Mouse (Mus musculus) liver, embryonic 16.5 days (tissue): ENCODE results near the gene Plekhh2. TPM values are rescaled to one million over a fixed set of nuclear protein-coding genes. Genes with fewer than 3 reads are reported as not detected.

Experiments used
- ATAC-seq: fragments of 200-750 bp; cut with Nextera tagmentation; 2 replicates; pipeline ENCODE4 v1.8.0; 2017; ENCODE audit warnings: low read depth, mild to moderate bottlenecking, moderate number of reproducible peaks, moderate library complexity
- H3K27ac ChIP-seq: fragments of 300-500 bp; sonication (generic); 2 replicates; pipeline ENCODE4 v1.5.1; 2014; ENCODE audit warnings: mild to moderate bottlenecking, low read length
- H3K27me3 ChIP-seq: fragments of 300-500 bp; sonication (generic); 2 replicates; pipeline ENCODE4 v1.6.1; 2014; ENCODE audit warnings: low read depth, low read length, mixed read lengths; ENCODE audit not compliant: control insufficient read depth, insufficient read depth
- H3K36me3 ChIP-seq: fragments of 300-500 bp; sonication (generic); 2 replicates; pipeline ENCODE4 v1.6.1; 2014; ENCODE audit warnings: mild to moderate bottlenecking; ENCODE audit not compliant: control insufficient read depth, insufficient read depth
- H3K4me1 ChIP-seq: fragments of 300-500 bp; sonication (generic); 2 replicates; pipeline ENCODE4 v1.6.1; 2014; ENCODE audit warnings: low read depth, low read length, mixed read lengths; ENCODE audit not compliant: control insufficient read depth
- H3K4me2 ChIP-seq: fragments of 300-500 bp; sonication (generic); 2 replicates; pipeline ENCODE4 v1.6.1; 2014; ENCODE audit warnings: low read depth, low read length, mixed read lengths
- H3K4me3 ChIP-seq: fragments of 300-500 bp; sonication (generic); 2 replicates; pipeline ENCODE4 v1.5.1; 2014; ENCODE audit warnings: low read depth, mild to moderate bottlenecking, low read length
- H3K9ac ChIP-seq: fragments of 300-500 bp; sonication (generic); 2 replicates; pipeline ENCODE4 v1.6.1; 2014; ENCODE audit warnings: low read depth, low read length
- H3K9me3 ChIP-seq: fragments of 300-500 bp; sonication (generic); replicated peaks from 2 replicates; pipeline ENCODE4 v1.6.1; 2016; ENCODE audit warnings: low read length; ENCODE audit not compliant: control insufficient read depth
- WGBS: fragments of 180-500 bp; shearing (Covaris S2); extraction: QIAGEN DNeasy Blood & Tissue Kit; methylation state at CpG from one replicate; pipeline ENCODE4 v1.1.7; 2014; ENCODE audit not compliant: insufficient replicate concordance; 5-methylcytosine and 5-hydroxymethylcytosine counted together
- polyA plus RNA-seq: library from polyadenylated mRNA; unstranded; fragments of >200 nt; fragmentation: Nextera tagmentation; extraction: Ambion mirVana; gene quantifications from 2 replicates; pipeline ENCODE4 v1.2.1, GENCODE M21; 2015

Gene Plekhh2
- polyA plus RNA-seq, 1 experiment from 2014 or later: 0.46 TPM

DNA sequence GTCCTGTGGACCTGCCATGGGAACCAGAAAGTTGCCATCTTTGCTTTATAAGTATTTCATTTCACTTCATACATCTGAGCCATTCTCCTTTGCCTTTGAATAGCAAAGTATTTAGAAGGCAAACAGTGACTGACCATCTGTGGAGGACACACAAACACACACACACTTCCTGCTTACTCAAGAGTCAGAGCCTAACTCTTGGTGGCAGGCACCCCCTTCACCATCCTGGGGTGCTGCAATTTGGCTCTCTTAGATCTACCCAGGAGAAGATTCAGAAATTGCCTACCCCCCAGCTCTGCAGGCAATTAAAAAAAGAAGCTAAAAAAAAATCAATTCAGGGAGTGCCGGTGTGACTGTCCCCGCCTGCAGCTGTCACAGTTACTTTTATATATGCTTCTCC lies 134.8 kb downstream of the Plekhh2 start:
- no peak overlapping the region for H3K27ac ChIP-seq
- H3K4me1 ChIP-seq: peaks cover 5% of the 10 kb centered on the region
- WGBS: 53% methylated on average over 2 of the region's 2 CpGs
- no peak for ATAC-seq
- H3K36me3 ChIP-seq: no peaks in the 10 kb centered on the region
- H3K9ac ChIP-seq: no peak overlapping the region
- no peak overlapping the region for H3K4me3 ChIP-seq
- H3K9me3 ChIP-seq: no peaks in the 10 kb centered on the region
- no peaks in the 10 kb centered on the region for H3K27me3 ChIP-seq
- H3K4me2 ChIP-seq: no peak overlapping the region

GRCm38 (mm10) chr17:84647630-84648029 lies 135.9 kb downstream of the Plekhh2 start:
- 28% methylated on average over 4 of the region's 4 CpGs for WGBS
- no peak for ATAC-seq
- no peaks in the 10 kb centered on the region for H3K27me3 ChIP-seq
- H3K9me3 ChIP-seq: no peaks in the 10 kb centered on the region
- no peak overlapping the region for H3K9ac ChIP-seq
- peaks cover 5% of the 10 kb centered on the region for H3K4me1 ChIP-seq
- no peak overlapping the region for H3K4me2 ChIP-seq
- H3K4me3 ChIP-seq: no peak overlapping the region
- no peaks in the 10 kb centered on the region for H3K36me3 ChIP-seq
- no peak overlapping the region for H3K27ac ChIP-seq

- ATAC-seq: peak; percentile 24; the same call in 1 of the 2 replicates
These were observed 138.8 kb downstream of the Plekhh2 start for GRCm38 (mm10) chr17:84650302-84651017.

DNA sequence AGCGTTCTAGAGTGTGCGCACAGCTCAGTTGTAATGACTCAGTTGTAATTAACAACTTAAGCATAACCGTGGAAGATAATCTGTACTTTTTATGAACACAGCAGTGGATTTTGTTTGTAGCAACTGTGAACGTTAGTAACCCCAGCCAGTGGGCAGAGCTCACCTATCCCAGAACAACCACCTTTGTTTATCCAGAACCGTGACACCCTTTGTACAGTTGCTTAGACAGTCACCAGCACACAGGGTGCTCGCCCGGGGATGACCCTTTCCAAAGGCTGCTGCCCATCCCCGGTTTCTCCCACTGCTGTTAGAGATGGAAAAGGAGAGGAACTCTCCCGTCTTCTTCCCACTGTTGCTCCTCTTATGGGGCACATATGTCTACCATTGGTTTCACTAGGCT lies 141.8 kb downstream of the Plekhh2 start:
- ATAC-seq: peak; percentile 58
- H3K9ac ChIP-seq: no peak overlapping the region
- 65% methylated on average over 9 of the region's 9 CpGs for WGBS

More at GRCm38 (mm10) chr17:84650302-84651017, 138.8 kb downstream of the Plekhh2 start:
- H3K4me3 ChIP-seq: no peak overlapping the region
- H3K9ac ChIP-seq: no peak overlapping the region
- H3K9me3 ChIP-seq: no peaks in the 10 kb centered on the region
- no peak overlapping the region for H3K4me2 ChIP-seq
- no peak overlapping the region for H3K27ac ChIP-seq
- no peaks in the 10 kb centered on the region for H3K36me3 ChIP-seq
- no peaks in the 10 kb centered on the region for H3K27me3 ChIP-seq
- H3K4me1 ChIP-seq: peaks cover 5% of the 10 kb centered on the region
- WGBS: 64% methylated on average over 9 of the region's 9 CpGs

DNA sequence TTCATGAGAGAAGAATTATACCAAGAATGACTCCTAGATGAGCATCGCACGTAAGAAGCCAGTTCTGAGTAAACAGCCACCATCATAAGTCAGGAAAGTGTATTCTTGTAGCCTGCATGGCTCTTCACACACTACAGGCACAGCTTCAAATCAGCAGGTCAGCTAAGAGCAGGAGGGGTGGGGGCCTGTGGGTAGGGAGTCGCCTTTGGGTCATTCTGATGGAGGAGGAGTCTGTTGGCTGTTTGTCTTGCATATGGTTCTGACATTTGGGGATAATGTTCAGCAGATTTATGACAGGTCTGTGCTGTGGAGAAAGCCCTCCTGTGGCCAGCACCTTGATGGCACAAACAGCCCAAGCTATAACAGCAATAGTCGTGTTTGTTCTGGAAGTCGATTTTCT lies 144.5 kb downstream of the Plekhh2 start:
- 61% methylated on average over 5 of the region's 5 CpGs for WGBS
- no peak overlapping the region for H3K4me3 ChIP-seq
- no peak overlapping the region for H3K9ac ChIP-seq
- no peaks in the 10 kb centered on the region for H3K27me3 ChIP-seq
- ATAC-seq: no peak
- no peak overlapping the region for H3K4me2 ChIP-seq
- H3K36me3 ChIP-seq: no peaks in the 10 kb centered on the region
- H3K27ac ChIP-seq: no peak overlapping the region
- no peaks in the 10 kb centered on the region for H3K9me3 ChIP-seq
- no peaks in the 10 kb centered on the region for H3K4me1 ChIP-seq

More for the DNA sequence above, 141.8 kb downstream of the Plekhh2 start:
- Histone ChIP-seq H3K4me3 (no peak overlapping the region), H3K27me3 (no peaks in the 10 kb centered on the region), H3K9me3 (no peaks in the 10 kb centered on the region), H3K4me2 (no peak overlapping the region), H3K27ac (no peak overlapping the region), H3K4me1 (no peaks in the 10 kb centered on the region), H3K36me3 (no peaks in the 10 kb centered on the region)

- Histone ChIP-seq H3K27me3 (no peaks in the 10 kb centered on the region), H3K4me1 (no peaks in the 10 kb centered on the region), H3K9me3 (no peaks in the 10 kb centered on the region), H3K9ac (no peak overlapping the region), H3K36me3 (no peaks in the 10 kb centered on the region), H3K4me2 (no peak overlapping the region), H3K4me3 (no peak overlapping the region), H3K27ac (no peak overlapping the region)
- 65% methylated on average over 19 of the region's 19 CpGs for WGBS
- no peak for ATAC-seq
These were observed 145.1 kb downstream of the Plekhh2 start for GRCm38 (mm10) chr17:84656653-84657421.

GRCm38 (mm10) chr17:84657422-84657732 lies 145.7 kb downstream of the Plekhh2 start:
- no peak for ATAC-seq
- H3K9me3 ChIP-seq: no peaks in the 10 kb centered on the region
- no peak overlapping the region for H3K27ac ChIP-seq
- H3K4me3 ChIP-seq: no peak overlapping the region
- 60% methylated on average over 3 of the region's 3 CpGs for WGBS
- H3K9ac ChIP-seq: no peak overlapping the region
- no peaks in the 10 kb centered on the region for H3K4me1 ChIP-seq
- no peaks in the 10 kb centered on the region for H3K27me3 ChIP-seq
- no peak overlapping the region for H3K4me2 ChIP-seq
- H3K36me3 ChIP-seq: no peaks in the 10 kb centered on the region

- no peaks in the 10 kb centered on the region for H3K4me1 ChIP-seq
- no peak overlapping the region for H3K9ac ChIP-seq
- no peak overlapping the region for H3K4me3 ChIP-seq
- no peak overlapping the region for H3K27ac ChIP-seq
- H3K4me2 ChIP-seq: no peak overlapping the region
- H3K36me3 ChIP-seq: no peaks in the 10 kb centered on the region
- no peaks in the 10 kb centered on the region for H3K9me3 ChIP-seq
- no peaks in the 10 kb centered on the region for H3K27me3 ChIP-seq
- 61% methylated on average over 7 of the region's 7 CpGs for WGBS
- ATAC-seq: no peak
These were observed 146.1 kb downstream of the Plekhh2 start for GRCm38 (mm10) chr17:84657782-84658181.

GRCm38 (mm10) chr17:84658195-84658594 lies 146.5 kb downstream of the Plekhh2 start:
- Histone ChIP-seq H3K4me2 (no peak overlapping the region), H3K27ac (no peak overlapping the region), H3K9ac (no peak overlapping the region), H3K27me3 (no peaks in the 10 kb centered on the region), H3K4me3 (no peak overlapping the region), H3K36me3 (no peaks in the 10 kb centered on the region), H3K9me3 (no peaks in the 10 kb centered on the region), H3K4me1 (no peaks in the 10 kb centered on the region)
- 50% methylated on average over 5 of the region's 5 CpGs for WGBS
- ATAC-seq: no peak
